Mouse (Mus musculus) midbrain, embryonic 16.5 days (tissue): ENCODE results near the gene Rab5if. TPM values are rescaled to one million over a fixed set of nuclear protein-coding genes. Genes with fewer than 3 reads are reported as not detected.
"Not testable (repeated sequence)": the region's sequence is repeated elsewhere in the genome, so short reads cannot be mapped to it uniquely, and the experiment has no call there.

Source experiments
- ATAC-seq: fragments of 200-750 bp; cut with Nextera tagmentation; 2 replicates; pipeline ENCODE4 v1.8.0; 2017; ENCODE audit warnings: moderate TSS enrichment
- H3K27ac ChIP-seq: fragments of 300-500 bp; sonication (generic); 2 replicates; pipeline ENCODE4 v1.5.1; 2014; ENCODE audit warnings: mild to moderate bottlenecking, low read length, mixed read lengths
- H3K27me3 ChIP-seq: fragments of 300-500 bp; sonication (generic); 2 replicates; pipeline ENCODE4 v1.6.1; 2014; ENCODE audit warnings: low read depth, low read length, mixed read lengths; ENCODE audit not compliant: control insufficient read depth, insufficient read depth
- H3K36me3 ChIP-seq: fragments of 300-500 bp; sonication (generic); 2 replicates; pipeline ENCODE4 v1.6.1; 2014; ENCODE audit warnings: mild to moderate bottlenecking, low read length, moderate library complexity, mixed read lengths; ENCODE audit not compliant: control insufficient read depth, insufficient read depth
- H3K4me1 ChIP-seq: fragments of 300-500 bp; sonication (generic); 2 replicates; pipeline ENCODE4 v1.6.1; 2014; ENCODE audit warnings: mild to moderate bottlenecking, low read length, mixed read lengths; ENCODE audit not compliant: control insufficient read depth, insufficient read depth
- H3K4me2 ChIP-seq: fragments of 300-500 bp; sonication (generic); 2 replicates; pipeline ENCODE4 v1.6.1; 2014; ENCODE audit warnings: mild to moderate bottlenecking, low read length, mixed read lengths
- H3K4me3 ChIP-seq: fragments of 300-500 bp; sonication (generic); 2 replicates; pipeline ENCODE4 v1.5.1; 2014; ENCODE audit warnings: low read depth, mild to moderate bottlenecking, low read length, moderate library complexity, mixed read lengths
- H3K9ac ChIP-seq: fragments of 300-500 bp; sonication (generic); 2 replicates; pipeline ENCODE4 v1.6.1; 2014; ENCODE audit warnings: low read depth, low read length, mixed read lengths
- H3K9me3 ChIP-seq: fragments of 300-500 bp; sonication (generic); replicated peaks from 2 replicates; pipeline ENCODE4 v1.6.1; 2014; ENCODE audit warnings: mild to moderate bottlenecking, low read length, mixed read lengths; ENCODE audit not compliant: control insufficient read depth, poor library complexity, severe bottlenecking
- WGBS: fragments of 180-500 bp; shearing (Covaris S2); extraction: QIAGEN DNeasy Blood & Tissue Kit; methylation state at CpG from one replicate; pipeline ENCODE4 v1.1.7; 2014; 5-methylcytosine and 5-hydroxymethylcytosine counted together
- polyA plus RNA-seq: library from polyadenylated mRNA; unstranded; fragments of >200 nt; fragmentation: Nextera tagmentation; extraction: Ambion mirVana; gene quantifications from 2 replicates; pipeline ENCODE4 v1.2.1, GENCODE M21; 2015

Gene Rab5if
- polyA plus RNA-seq, 1 experiment from 2014 or later = 147 TPM

- no peaks in the 10 kb centered on the region for H3K9me3 ChIP-seq
- H3K4me2 ChIP-seq = no peak overlapping the region
- no peak overlapping the region for H3K9ac ChIP-seq
- H3K4me3 ChIP-seq = no peak overlapping the region
- no peak overlapping the region for H3K27ac ChIP-seq
- ATAC-seq = no peak
- H3K36me3 ChIP-seq = no peaks in the 10 kb centered on the region
- no peaks in the 10 kb centered on the region for H3K4me1 ChIP-seq
- WGBS = 25% methylated on average over 6 of the region's 6 CpGs
- no peaks in the 10 kb centered on the region for H3K27me3 ChIP-seq
Measured at GRCm38 (mm10) chr2:156904976-156905717, 42.2 kb downstream of the Rab5if start.

GRCm38 (mm10) chr2:156905931-156906330, 43.0 kb downstream of the Rab5if start:
- H3K36me3 ChIP-seq, H3K4me3 ChIP-seq, H3K27ac ChIP-seq, H3K4me2 ChIP-seq, ATAC-seq, H3K9ac ChIP-seq, H3K9me3 ChIP-seq, H3K27me3 ChIP-seq, H3K4me1 ChIP-seq: not testable (repeated sequence)
- 43% methylated on average over 4 of the region's 4 CpGs for WGBS

GRCm38 (mm10) chr2:156913191-156913590, 50.3 kb downstream of the Rab5if start:
- Histone ChIP-seq H3K4me3 (no peak overlapping the region), H3K4me1 (no peaks in the 10 kb centered on the region), H3K27ac (no peak overlapping the region), H3K9me3 (no peaks in the 10 kb centered on the region), H3K27me3 (no peaks in the 10 kb centered on the region), H3K9ac (no peak overlapping the region), H3K4me2 (no peak overlapping the region), H3K36me3 (no peaks in the 10 kb centered on the region)
- ATAC-seq = no peak
- 75% methylated on average over 5 of the region's 5 CpGs for WGBS

GRCm38 (mm10) chr2:156915559-156915958, 52.6 kb downstream of the Rab5if start:
- H3K9ac ChIP-seq = no peak overlapping the region
- WGBS = 82% methylated on average over 3 of the region's 3 CpGs
- H3K9me3 ChIP-seq = no peaks in the 10 kb centered on the region
- no peak for ATAC-seq
- no peaks in the 10 kb centered on the region for H3K4me1 ChIP-seq
- H3K27me3 ChIP-seq = no peaks in the 10 kb centered on the region
- no peak overlapping the region for H3K4me3 ChIP-seq
- no peak overlapping the region for H3K27ac ChIP-seq
- H3K4me2 ChIP-seq = no peak overlapping the region
- H3K36me3 ChIP-seq = no peaks in the 10 kb centered on the region

- no peak for ATAC-seq
- no peak overlapping the region for H3K9ac ChIP-seq
- H3K4me2 ChIP-seq = no peak overlapping the region
- H3K9me3 ChIP-seq = no peaks in the 10 kb centered on the region
- WGBS = 83% methylated on average over 3 of the region's 3 CpGs
- H3K4me1 ChIP-seq = no peaks in the 10 kb centered on the region
- no peaks in the 10 kb centered on the region for H3K36me3 ChIP-seq
- H3K27ac ChIP-seq = no peak overlapping the region
- no peaks in the 10 kb centered on the region for H3K27me3 ChIP-seq
- H3K4me3 ChIP-seq = no peak overlapping the region
Measured at GRCm38 (mm10) chr2:156916419-156917125, 53.6 kb downstream of the Rab5if start.

- Histone ChIP-seq H3K9ac (no peak overlapping the region), H3K4me1 (no peaks in the 10 kb centered on the region), H3K9me3 (no peaks in the 10 kb centered on the region), H3K4me2 (no peak overlapping the region), H3K36me3 (no peaks in the 10 kb centered on the region), H3K27ac (no peak overlapping the region), H3K27me3 (no peaks in the 10 kb centered on the region), H3K4me3 (no peak overlapping the region)
- ATAC-seq = no peak
- 71% methylated on average over 4 of the region's 4 CpGs for WGBS
Measured at GRCm38 (mm10) chr2:156918562-156918961, 55.6 kb downstream of the Rab5if start.

GRCm38 (mm10) chr2:156919191-156919590, 56.3 kb downstream of the Rab5if start:
- H3K4me3 ChIP-seq, H3K27ac ChIP-seq, H3K27me3 ChIP-seq, H3K4me2 ChIP-seq, H3K9me3 ChIP-seq, ATAC-seq, H3K4me1 ChIP-seq, H3K9ac ChIP-seq, H3K36me3 ChIP-seq: not testable (repeated sequence)
- WGBS = 91% methylated on average over 11 of the region's 11 CpGs

GRCm38 (mm10) chr2:156919796-156920195, 56.9 kb downstream of the Rab5if start:
- no peak for ATAC-seq
- H3K9me3 ChIP-seq = no peaks in the 10 kb centered on the region

GRCm38 (mm10) chr2:156923057-156923456, 60.1 kb downstream of the Rab5if start:
- Histone ChIP-seq H3K9ac (no peak overlapping the region), H3K9me3 (no peaks in the 10 kb centered on the region), H3K4me1 (no peaks in the 10 kb centered on the region), H3K27ac (no peak overlapping the region), H3K36me3 (no peaks in the 10 kb centered on the region), H3K4me3 (no peak overlapping the region), H3K27me3 (no peaks in the 10 kb centered on the region), H3K4me2 (no peak overlapping the region)
- ATAC-seq = no peak
- 81% methylated on average over 5 of the region's 5 CpGs for WGBS

More at GRCm38 (mm10) chr2:156919796-156920195, 56.9 kb downstream of the Rab5if start:
- no peaks in the 10 kb centered on the region for H3K4me1 ChIP-seq
- no peaks in the 10 kb centered on the region for H3K36me3 ChIP-seq
- H3K27ac ChIP-seq = no peak overlapping the region
- no peak overlapping the region for H3K9ac ChIP-seq
- no peaks in the 10 kb centered on the region for H3K27me3 ChIP-seq
- WGBS = 63% methylated on average over 2 of the region's 2 CpGs
- no peak overlapping the region for H3K4me2 ChIP-seq
- no peak overlapping the region for H3K4me3 ChIP-seq
